Mouse (Mus musculus) heart, embryonic 10.5 days (tissue): ENCODE measurements around the gene Gm2832. TPM values are rescaled to one million over a fixed set of nuclear protein-coding genes. Genes with fewer than 3 reads are reported as not detected.
"Not testable (repeated sequence)": the region's sequence is repeated elsewhere in the genome, so short reads cannot be mapped to it uniquely, and the experiment has no call there.

Experiments
- DNase-seq: peaks from one replicate; pipeline ENCODE4 v3.0.0-alpha.2; 2017; ENCODE audit warnings: low spot score
- H3K27ac ChIP-seq: fragments of 300-500 bp; sonication (generic); 2 replicates; pipeline ENCODE4 v1.5.1; 2016; ENCODE audit warnings: mild to moderate bottlenecking
- H3K27me3 ChIP-seq: fragments of 300-500 bp; sonication (generic); 2 replicates; pipeline ENCODE4 v1.6.1; 2016; ENCODE audit warnings: mild to moderate bottlenecking; ENCODE audit not compliant: poor library complexity, insufficient read depth, severe bottlenecking
- H3K36me3 ChIP-seq: fragments of 300-500 bp; sonication (generic); 2 replicates; pipeline ENCODE4 v1.6.1; 2016; ENCODE audit warnings: mild to moderate bottlenecking, moderate library complexity
- H3K4me1 ChIP-seq: fragments of 300-500 bp; sonication (generic); 2 replicates; pipeline ENCODE4 v1.6.1; 2016; ENCODE audit warnings: mild to moderate bottlenecking
- H3K4me3 ChIP-seq: fragments of 300-500 bp; sonication (generic); 2 replicates; pipeline ENCODE4 v1.5.1; 2016; ENCODE audit warnings: mild to moderate bottlenecking, moderate library complexity
- H3K9me3 ChIP-seq: fragments of 300-500 bp; sonication (generic); 2 replicates; pipeline ENCODE4 v1.6.1; 2016; ENCODE audit warnings: mild to moderate bottlenecking, moderate library complexity
- WGBS: fragments of 180-500 bp; shearing (Covaris S2); methylation state at CpG from one replicate; pipeline ENCODE4 v1.1.7; 2016; 5-methylcytosine and 5-hydroxymethylcytosine counted together
- polyA plus RNA-seq: library from polyadenylated mRNA; unstranded; fragments of >200 nt; fragmentation: Nextera tagmentation; extraction: Ambion mirVana; gene quantifications from 2 replicates; pipeline ENCODE4 v1.2.1, GENCODE M21; 2016

The Gm2832 gene
- polyA plus RNA-seq: not detected in 2 replicates

DNA sequence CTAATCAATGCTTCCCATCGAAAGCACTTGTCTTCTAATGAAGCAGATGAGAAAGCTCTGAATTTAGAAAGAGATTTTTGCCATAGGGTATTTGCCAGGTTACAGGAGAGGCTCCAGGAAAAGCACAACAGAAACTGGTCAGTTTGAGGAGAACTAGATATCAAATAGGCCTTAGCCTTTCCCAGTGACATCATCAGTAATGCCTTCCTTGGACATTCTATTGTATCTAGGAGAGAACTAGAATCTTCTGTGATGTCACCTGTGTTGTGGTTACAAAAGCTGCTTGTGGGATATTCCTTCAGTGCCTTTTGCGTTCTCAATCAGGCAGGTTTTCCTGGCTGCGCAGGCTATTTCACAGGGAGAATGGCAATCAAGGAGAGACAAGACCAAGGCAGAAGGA is at the start of gene Gm2832:
TSS of gene Gm2832 (plus strand) at position 301 of the 400 bp plus-strand sequence.
- H3K9me3 ChIP-seq, H3K27ac ChIP-seq, H3K4me3 ChIP-seq, H3K27me3 ChIP-seq, H3K36me3 ChIP-seq, DNase-seq, H3K4me1 ChIP-seq: not testable (repeated sequence)
- WGBS: 86% methylated on average over 2 of the region's 3 CpGs

DNA sequence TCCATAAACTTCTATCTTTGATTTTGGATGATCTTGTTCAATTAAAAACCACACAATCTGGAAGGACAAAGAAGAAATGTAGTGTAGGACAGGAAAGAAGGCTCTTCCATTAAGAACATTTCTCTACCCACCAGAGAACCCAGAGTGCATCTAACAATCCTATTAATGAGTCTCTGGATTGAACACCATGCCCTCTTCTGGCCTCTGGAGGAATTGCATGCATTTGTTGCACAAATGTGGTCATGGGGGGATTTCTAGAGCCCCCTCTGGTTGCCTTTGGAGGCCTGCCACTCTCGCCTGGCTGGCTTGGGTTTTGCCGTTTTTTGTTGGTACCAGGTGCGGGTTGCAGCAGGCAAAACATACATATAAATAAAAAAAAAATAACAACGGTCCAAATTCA is 15.3 kb upstream of the Gm2832 start:
- H3K36me3 ChIP-seq, H3K4me1 ChIP-seq, DNase-seq, H3K27ac ChIP-seq, H3K27me3 ChIP-seq, H3K9me3 ChIP-seq, H3K4me3 ChIP-seq: not testable (repeated sequence)
- 40% methylated on average over 4 of the region's 4 CpGs for WGBS

DNA sequence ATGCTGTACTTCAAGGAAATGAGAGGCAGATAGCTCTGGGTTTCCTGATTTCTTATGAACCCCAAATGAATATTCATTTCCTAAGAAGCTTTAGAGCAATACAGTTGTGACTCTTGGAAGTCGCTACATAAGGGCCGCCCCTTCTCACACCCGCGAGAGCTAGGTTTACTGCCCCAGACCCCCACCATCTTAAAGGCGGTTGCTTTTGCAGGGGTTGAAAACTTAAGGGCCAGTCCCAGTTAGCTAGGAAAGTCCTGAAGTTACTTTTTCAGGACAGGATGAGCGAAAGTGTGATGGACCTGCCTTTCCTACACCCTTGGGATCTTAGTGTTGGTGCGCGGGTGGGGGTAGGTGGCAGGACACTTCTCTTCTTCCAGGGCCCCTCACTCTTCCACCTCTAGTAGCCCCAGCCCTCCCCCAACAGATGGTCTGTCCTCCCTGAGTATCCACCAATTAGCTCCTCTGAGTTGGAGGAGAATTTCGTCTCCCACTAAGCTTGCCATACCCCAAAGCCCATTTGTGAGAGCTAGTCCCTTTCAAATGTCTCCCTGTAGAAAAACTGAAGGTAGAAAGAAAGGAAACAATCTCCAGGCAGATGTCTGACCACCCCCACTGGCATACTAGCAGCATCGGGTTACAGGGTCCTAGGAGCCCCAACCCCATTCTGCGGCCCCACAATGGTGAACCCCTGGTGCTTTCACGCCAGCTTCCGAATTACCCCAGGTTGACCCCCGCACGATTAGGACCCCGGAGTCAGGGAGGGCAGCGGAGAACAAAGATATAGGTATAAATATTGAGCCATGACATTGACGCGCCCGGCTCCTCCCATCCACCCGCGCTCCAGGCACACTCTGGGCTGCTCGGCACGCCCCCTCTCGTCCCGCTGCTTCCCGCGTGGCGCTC is 14.5 kb upstream of the Gm2832 start:
- H3K27me3 ChIP-seq, H3K27ac ChIP-seq, H3K4me1 ChIP-seq, H3K9me3 ChIP-seq, H3K36me3 ChIP-seq: not testable (repeated sequence)
- 3% methylated on average over 27 of the region's 29 CpGs for WGBS
- peak overlapping the region; percentile 33; the same call in 1 of the 2 replicates for H3K4me3 ChIP-seq
- DNase-seq: peak; percentile 47

DNA sequence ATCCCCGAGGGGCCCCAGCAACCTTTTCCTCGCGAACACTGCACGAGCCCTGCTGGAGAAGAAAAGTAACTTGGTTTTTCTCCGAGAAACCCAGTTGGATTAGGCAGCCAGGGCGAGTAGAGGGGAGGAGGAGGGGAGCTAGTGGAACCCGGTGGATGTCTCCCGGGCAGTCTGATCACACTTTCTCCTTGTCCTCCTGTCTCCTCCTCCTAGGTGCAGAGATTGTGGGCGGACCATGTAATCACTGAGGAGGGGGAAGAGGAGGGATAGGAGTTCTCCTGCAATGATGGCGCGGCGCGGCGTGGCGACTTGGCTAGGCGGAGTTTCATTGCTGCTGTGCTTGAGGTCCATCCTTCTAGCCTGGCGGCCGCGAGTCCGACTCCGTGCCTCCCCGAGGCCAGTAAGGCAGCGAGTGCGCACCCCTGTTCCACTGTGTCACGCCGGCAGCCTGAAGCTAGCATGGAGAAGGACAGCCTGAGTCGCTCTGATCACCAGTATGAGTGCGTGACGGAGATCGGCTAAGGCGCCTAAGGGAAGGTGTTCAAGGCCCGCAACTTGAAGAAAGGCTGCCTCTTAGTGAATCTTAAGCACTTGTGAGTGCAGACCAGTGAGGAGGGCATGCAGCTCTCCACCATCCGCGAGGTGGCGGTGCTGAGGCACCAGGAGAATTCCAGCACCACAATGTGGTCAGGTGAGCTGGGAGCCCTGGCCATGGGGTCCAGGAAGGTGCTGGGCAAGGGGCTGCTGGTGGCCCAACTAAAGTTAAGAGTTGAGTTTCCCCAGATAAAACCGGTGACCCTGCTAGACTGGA is 13.6 kb upstream of the Gm2832 start:
- WGBS: under 1% methylated on average over 20 of the region's 36 CpGs
- peak; percentile 47 for DNase-seq
- H3K4me3 ChIP-seq: peak overlapping the region; percentile 44
- H3K9me3 ChIP-seq, H3K27ac ChIP-seq, H3K36me3 ChIP-seq, H3K4me1 ChIP-seq, H3K27me3 ChIP-seq: not testable (repeated sequence)

DNA sequence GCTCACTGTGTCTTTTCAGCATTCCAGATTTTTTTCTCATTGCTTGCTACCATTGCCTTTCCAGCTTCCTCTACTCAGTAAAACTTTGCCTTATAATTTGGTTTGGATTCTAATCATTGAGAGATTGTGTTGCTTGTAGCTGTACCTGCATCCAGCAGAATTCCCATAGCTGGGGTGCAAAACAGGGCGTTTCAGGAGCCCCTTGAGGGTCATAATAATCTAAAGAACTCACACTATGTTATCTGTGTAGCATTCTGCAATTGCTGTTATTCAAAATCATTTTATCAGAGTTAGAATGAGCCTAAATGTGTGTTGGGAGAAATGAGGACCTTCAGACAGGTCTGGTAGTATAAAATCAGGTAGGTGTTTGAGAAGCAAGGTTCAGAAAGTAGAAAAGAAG is 7.4 kb downstream of the Gm2832 start:
- H3K4me1 ChIP-seq, H3K27ac ChIP-seq, H3K36me3 ChIP-seq, H3K4me3 ChIP-seq, H3K27me3 ChIP-seq, H3K9me3 ChIP-seq, DNase-seq: not testable (repeated sequence)
- WGBS: 22% methylated on average over 1 of the region's 1 CpGs

Other genes with a start within 250 kb of the Gm2832 start
- 0.44 and 0.65 TPM in 2 replicates for gene Dydc2, start 209.6 kb upstream of the Gm2832 start, polyA plus RNA-seq
- not detected in 2 replicates for gene Dydc1, start 205.9 kb upstream of the Gm2832 start, polyA plus RNA-seq
- 0.34 and 1.2 TPM in 2 replicates for gene Mat1a, start 173.8 kb upstream of the Gm2832 start, polyA plus RNA-seq
- gene Sftpa1, start 147.0 kb upstream of the Gm2832 start, polyA plus RNA-seq: 0.67 and 0.70 TPM in 2 replicates
- 0.59 TPM in 1 of 2 replicates, not detected in the other for gene Mbl1, start 127.3 kb upstream of the Gm2832 start, polyA plus RNA-seq
- gene Sftpd, start 93.7 kb upstream of the Gm2832 start, polyA plus RNA-seq: not detected in 2 replicates
- not detected in 2 replicates for gene Gm5798, start 69.8 kb downstream of the Gm2832 start, polyA plus RNA-seq
- not detected in 2 replicates for gene Gm7945, start 107.6 kb downstream of the Gm2832 start, polyA plus RNA-seq
- not detected in 2 replicates for gene Gm6482, start 129.5 kb downstream of the Gm2832 start, polyA plus RNA-seq
- not detected in 2 replicates for gene Gm7954, start 174.7 kb downstream of the Gm2832 start, polyA plus RNA-seq
- not detected in 2 replicates for gene Gm3486, start 210.7 kb downstream of the Gm2832 start, polyA plus RNA-seq